Mouse (Mus musculus) naive thymus-derived CD4-positive, alpha-beta T cell, adult 2 months (primary cell): ENCODE results near the gene Eea1.
A peak's percentile ranks its signal among the peaks of the same experiment; 100 is the strongest.

Experiments
- DNase-seq: peaks from one replicate; pipeline ENCODE4 v3.0.0-alpha.2; 2011; ENCODE audit warnings: low read depth

The Eea1 gene

DNA sequence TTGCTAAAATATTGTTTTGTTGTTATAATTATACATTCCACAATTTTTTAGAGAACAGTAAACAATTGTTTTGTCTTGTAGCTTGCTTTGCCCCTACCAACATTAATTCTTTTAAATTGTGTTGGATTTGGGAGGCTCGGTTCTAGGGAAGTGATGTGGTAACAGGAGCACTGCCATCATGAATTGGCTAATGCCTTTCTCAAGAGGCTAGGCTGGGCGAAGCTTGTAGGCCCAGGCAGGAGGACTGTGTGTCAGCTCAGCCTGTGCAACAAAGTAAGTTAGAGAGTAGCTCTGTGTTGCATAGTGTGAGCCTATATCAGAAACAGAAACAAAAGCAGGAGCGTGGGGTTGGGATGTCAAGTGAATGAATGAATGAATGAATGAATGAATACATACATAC is 9.0 kb downstream of the Eea1 start:
- no peak for DNase-seq

DNA sequence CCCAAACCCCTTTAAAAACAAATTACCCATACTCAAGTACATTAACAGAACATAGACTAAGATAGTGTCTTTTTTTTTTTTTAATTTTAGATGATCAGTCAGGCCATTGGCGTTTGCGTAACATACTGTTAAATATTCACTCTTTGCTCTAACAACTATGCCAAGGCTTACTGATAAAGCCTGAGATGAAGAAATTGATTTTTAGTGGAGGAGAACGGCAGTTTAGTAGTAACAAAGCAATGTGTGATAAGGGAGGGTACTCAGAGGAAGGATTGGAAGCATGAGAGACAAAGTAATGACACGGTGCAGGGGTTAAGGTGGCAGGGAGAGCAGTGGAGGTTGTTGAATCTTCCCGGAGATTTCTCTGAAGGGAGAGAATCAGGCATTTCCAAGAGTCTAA is 9.7 kb downstream of the Eea1 start:
- no peak for DNase-seq

DNA sequence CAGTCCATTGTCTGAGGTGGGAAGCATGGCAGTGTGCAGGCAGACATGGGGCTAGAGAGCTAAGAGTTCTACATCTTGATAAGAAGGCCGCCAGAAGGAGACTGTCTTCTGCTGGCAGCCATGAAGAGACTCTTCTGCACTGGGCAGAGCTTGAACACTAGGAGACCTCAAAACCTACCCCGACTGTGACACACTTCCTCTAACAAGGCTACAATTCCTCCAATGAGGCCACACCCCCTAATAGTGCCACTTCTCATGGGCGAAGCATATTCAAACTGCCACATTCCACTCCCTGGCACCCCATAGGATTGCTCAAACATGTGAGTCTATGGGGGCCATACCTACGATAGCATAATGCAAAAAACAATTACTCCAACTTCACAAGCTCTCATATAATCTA is 10.3 kb downstream of the Eea1 start:
- DNase-seq, result no peak

DNA sequence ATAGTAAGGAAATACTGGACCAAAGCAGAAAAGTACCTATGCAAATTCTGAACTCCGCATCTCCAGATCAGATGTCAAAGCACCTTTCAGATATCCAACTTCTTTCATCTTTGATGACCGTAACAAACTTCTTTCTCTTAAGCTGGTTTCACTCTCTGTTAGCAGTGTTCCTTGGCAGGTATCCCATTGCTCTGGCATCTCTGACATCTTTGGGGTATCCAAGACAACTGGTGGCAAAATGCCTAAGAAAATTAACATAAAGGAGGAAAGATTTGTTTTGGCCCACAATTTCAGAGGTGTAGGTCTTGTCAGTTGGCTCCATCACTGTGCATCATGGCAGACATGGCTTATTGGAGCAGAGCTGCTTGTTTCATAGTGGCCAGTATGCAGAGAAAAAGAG is 10.9 kb downstream of the Eea1 start:
- no peak for DNase-seq

DNA sequence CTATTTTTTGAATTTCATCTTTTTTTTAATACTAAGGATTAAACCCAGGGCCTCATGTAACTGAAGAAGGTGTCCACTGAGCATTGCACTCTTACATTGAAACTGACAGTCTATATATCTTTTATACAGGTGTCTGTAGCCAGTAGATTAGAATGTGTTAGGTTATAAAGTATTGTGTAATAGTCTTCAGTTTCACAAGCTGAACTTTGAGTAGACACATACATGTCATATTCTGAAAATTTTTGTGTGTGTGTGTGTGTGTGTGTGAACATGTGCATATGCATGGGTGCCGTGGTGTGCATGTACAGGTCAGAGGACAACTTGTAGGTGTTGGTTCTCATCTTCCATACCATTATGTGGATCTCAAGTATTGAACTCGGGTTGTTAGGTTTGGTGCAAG is 16.2 kb downstream of the Eea1 start:
- no peak for DNase-seq

DNA sequence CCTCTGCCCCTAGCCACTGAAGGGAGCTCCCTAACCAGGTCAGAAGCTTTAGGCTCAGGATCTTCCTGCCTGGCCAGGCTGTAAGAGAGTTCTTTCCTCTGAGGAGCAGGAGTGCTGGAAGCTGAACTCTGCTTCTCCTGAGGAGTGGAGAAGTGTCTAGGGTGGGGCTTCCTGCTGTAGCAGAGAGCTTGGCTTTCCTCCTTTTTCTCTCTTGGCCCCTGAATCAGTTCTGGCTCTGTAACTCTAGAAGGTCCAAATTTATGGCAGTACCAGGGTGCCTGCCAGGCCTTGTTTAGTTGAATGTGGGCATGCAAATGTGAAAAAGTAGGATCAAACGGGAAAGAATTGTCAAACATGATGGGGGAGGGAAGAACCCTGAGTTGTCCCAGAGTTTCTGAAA is 17.1 kb downstream of the Eea1 start:
- DNase-seq, result no peak

DNA sequence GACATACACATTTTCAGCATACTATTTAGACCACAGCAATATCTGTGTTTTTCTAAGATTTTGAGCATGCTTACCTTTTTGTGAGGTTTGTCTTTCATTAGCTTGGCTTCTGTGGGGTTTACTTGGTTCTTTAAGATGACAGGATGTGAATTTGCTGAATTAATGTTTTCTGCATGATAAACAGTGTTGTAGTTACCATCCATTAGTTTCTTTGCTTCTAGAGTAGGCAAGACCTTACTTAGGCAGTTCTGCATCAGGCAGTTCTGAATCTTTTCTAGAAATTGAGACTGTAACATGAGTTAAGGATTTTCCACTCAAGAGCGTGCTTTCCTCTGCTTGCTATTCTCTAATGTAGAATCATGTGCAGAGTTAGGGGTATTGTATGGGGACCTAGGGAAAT is 24.2 kb downstream of the Eea1 start:
- no peak for DNase-seq

DNA sequence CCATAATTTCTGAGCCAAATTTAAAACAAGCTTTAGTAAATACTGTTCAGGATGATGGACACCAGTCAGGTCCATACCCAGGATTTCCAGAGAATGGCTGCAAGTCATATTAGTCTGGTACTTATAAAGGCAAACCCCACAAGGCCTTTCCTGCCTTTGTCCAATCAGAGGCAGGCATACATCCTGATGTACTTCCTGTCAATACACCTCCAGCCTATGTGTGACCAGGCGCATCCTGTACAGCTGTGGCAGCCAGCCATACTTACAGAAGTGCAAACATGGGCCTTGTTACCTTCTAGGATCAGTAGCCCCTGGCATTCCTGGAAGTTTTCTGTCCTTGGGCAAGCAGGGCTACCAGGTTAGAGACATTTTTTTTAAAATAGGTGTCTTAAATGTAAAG is 29.2 kb downstream of the Eea1 start:
- no peak for DNase-seq

DNA sequence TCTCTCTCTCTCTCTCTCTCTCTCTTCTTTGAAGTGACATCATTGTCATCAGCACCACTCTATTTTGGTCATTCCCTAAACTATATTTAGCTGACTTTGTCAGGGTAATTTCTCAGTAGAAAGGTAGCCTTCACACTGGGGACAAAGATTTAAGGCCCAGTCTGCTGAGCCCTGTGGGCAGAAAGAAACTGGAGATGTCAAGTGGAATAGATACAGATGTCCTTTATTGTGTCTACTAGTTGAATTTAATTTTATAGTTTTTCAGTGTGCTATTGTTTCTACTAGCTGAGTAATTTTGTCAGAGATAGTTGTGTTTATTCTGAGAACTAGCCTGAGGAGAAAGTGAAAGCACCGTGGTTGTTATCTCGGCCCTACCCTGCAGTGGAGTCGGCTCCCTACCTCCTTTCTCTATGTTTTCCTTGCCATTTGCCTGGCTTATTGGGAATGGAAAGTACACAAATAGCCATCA is 30.3 kb downstream of the Eea1 start:
- DNase-seq, result peak; percentile 26

DNA sequence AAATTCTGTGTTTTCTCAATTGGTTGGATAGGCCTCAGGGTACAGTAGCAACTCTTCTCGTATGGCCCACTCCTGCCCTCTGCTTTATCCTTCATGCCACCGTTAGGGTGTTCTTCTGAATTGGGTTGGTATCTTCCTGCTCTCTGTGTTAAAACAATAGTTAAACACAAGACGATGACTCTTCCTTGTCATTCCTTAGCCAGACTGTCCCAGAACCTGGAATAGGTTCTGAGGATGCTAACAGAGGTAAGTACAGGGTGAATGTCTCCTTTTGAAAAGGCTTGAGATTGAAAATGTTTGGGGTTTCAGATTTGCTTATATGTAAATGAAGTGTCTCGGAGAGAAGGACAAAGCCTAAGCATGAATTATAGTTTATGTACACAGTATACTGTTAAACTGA is 30.9 kb downstream of the Eea1 start:
- peak; percentile 6 for DNase-seq

DNA sequence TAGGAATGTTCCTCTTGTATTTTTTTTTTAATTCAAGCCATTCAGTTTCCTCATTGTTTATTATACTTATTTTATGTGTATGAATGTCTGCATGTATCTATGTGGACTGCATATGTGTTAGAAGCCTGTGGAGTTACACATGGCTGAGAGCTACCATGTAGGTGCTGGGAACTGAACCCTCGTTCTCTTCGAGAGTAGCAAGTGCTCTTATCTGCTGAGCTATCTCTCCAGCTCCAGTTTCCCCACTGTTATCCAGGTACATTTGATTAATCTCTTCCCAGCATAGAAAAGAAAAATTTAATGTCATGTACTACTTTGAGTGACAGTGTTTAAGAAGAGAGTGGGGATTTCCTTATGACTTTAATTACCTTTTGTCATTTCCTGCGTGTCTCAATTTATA is 31.5 kb downstream of the Eea1 start:
- no peak for DNase-seq

DNA sequence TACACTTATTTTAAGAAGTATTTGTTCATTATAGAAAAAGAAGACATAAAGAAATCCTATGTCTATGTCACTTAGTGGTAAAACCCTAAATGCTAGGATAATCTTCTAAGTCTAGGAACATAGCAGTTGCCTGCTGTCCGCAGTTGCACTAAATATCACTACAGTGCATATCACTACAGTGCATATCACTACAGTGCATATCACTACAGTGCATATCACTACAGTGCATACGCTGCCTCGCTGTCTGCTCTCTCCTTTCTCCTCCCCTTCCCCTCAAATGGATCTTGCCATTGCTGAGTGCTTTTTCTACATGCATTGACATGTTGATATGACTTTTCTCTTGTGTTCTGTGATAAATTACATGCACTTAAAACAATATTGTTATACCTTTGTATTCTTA is 34.0 kb downstream of the Eea1 start:
- no peak for DNase-seq

DNA sequence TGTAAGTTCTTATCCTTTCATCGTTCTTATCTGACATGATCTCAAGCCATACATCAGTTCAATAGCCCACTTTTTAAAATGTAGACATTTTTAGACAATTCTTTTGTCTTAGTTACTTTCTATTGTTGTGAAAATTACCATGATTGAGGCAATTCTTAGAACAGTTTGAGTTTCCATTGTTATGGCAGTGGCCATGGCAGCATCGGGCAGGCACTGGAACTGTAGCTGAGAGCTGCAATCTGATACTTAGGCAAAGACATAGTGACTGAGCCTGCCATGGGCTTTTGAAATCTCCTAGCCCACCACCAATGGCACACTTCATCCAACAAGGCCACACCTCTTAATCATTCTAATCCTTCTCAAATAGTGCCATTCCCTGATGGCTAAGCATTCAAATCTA is 36.3 kb downstream of the Eea1 start:
- no peak for DNase-seq

DNA sequence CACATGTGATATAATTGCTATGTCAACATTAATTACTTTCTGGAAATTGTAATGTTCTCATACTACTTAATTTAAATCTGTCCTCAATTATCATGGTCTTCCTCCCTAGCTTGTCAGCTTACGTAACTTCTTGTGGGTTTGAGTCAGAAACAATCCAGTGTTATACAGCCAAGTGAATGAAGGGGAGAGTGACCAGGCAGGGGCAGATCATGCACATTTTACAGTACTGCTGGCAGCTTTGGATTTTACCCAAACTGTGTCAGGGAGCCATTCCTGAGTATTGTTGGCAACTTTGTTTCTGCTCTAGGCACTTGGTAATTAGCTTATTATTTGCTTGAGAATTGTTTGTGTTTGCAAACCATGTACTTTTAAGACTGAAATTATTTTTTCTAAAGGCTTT is 49.3 kb downstream of the Eea1 start:
- DNase-seq, result no peak

DNA sequence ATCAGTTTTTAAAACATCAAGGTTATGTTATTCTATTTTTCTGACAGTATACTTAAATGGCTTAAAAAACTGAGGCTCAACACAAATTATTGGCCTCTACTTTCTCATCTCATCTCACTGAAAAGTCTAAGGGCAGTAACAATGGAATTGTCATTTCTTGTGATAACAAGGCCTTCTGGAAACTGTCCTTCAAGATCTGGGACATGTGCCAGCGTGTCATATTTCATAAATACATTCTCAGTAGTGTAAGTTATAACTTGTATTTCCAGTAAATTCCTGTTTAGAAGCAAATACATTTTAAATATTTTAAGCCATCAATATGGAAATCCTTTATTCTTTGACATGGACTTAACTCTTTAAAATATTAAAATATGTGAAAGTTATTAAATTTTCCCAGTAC is 50.7 kb downstream of the Eea1 start:
- DNase-seq, result no peak

DNA sequence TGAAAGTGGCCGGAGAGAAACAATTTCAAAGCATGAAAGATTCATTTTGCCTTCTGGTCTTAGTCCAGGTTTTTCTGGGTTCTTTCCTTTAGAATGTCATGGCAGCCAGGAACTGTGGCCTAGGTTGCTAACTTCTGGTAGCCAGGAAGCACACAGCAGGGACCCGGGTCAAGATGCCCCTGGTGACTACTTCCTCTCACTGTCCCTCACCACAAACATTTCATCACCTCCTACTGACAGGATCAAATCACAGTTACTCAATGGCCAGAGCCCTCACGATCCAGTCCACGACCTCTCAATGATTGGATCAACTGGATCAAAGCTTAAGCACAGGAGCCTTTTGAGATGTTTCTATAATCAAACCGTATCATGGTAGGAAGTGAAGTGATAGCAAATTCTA is 60.5 kb downstream of the Eea1 start:
- DNase-seq, result no peak

DNA sequence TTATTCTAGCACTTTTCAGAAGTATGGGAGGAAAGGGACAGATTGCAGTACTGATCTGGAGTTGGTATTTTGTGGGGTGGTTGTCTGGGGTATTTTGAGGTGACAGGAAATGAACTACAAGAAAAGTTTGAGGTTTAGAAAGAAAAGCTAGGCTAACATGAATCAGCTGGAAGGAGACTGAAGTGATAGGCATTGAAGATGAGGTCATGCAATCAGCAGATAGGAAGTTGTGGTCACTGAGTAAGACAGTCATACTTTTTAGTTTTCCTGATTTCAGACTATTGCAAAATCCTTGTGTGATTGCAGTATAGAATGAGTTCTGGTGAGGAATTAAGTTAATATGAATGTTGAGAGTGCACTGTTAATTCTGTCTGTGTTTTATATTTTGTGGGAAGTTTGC is 75.3 kb downstream of the Eea1 start:
- peak; percentile 23 for DNase-seq

DNA sequence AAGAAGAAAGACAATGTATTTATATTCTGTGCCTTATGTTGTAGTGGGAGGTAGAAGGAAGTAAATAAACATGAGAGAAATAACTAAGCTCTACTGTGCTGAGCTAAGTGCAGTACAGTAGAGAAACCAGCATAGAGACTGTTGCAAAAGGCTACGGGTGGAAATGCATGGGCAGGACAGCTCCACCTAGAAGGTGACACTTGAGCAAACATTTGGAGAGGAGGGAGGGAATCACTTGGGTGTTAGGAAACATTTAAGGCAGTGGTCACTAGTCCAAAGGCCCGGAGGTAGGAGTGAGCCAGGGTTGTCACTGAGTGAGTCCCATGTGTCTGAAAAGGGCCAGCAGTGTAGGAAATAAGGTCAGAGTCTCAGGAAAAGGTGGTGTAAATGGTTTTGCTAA is 77.0 kb downstream of the Eea1 start:
- DNase-seq, result no peak

DNA sequence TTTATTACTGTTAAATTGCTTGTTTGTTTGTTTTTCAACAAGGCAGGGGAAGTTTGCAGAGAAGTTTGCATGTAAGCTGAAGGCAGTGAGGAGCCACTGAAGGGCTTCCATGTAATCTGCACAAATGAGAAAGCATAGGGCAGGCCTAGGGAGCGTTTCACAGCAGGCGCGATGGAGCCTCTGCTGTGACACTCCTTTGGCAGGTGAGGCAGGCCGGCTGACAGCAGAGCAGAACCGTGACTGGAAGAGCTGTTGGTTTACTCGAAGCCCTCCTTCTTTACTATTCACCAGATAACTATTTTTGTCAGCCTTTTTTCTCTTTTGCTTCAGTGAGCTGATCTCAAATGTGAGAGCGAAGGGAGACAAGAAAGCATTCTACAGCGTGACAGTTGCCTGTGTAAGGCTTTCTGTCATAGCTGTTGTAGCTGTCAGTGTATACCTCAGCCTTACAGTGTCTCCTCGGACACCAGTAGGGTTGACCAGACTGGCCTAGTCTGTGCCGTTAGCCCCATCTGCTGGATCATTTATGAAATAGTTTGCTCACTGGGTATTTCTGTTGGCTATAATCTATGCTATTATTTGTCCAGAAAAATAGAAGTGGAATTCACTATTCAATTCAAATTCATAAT is 93.0 kb downstream of the Eea1 start:
- peak; percentile 16 for DNase-seq

DNA sequence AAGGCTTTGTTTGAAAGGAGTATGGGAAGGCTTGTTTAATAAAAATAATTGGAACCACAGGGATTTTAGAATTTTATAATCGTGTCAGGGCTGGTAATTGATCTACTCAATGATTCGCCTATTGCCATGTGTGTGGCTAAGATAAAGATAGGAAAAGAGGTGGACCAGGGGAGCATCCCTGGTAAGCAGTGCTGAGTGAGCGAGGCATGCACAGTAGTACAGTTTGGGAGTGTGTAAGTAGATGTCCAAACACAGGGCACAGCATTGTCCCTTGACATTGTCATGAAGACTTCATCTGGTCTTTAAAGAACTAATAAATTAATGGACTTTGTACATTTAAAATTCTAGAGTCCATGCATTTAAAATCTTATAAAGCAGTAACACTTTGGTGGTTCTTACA is 93.7 kb downstream of the Eea1 start:
- no peak for DNase-seq

DNA sequence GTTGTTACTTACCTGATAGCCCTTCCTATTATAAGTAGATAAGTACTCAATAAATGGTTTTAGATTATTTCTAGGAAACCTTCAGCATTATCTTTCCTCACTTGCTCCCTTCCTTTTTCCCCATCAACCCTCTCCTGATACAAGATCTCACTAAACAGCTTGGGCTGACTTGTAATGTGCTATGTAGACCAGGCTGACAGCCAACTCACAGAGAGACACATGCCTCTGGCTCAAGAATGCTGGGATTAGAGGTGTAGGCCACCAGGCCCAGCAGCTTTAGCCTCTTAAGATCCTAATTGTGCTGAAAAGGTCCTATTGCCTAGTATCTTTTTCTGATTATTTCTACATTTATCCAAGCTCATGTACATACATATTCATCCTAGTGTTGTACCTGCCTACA is 95.5 kb downstream of the Eea1 start:
- no peak for DNase-seq

DNA sequence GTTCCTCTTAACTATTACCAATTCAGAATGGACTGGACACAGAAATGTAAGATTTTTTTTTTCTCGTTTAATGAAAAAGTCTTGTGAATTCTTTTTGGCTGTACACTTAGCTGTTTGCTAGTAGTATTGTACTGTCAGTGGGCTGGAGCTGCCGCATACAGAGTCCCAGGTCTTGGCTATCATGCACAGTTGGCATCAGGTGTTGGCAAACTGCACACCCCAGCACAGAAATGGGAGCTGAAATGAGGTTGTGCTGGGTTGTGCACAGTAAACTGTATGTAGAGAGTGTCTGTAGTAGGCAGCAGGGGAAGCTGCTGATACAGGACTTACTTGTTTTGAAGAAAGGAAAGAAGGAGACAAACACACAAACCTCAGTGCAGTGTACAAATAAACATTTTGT is 103.8 kb downstream of the Eea1 start:
- DNase-seq, result no peak

DNA sequence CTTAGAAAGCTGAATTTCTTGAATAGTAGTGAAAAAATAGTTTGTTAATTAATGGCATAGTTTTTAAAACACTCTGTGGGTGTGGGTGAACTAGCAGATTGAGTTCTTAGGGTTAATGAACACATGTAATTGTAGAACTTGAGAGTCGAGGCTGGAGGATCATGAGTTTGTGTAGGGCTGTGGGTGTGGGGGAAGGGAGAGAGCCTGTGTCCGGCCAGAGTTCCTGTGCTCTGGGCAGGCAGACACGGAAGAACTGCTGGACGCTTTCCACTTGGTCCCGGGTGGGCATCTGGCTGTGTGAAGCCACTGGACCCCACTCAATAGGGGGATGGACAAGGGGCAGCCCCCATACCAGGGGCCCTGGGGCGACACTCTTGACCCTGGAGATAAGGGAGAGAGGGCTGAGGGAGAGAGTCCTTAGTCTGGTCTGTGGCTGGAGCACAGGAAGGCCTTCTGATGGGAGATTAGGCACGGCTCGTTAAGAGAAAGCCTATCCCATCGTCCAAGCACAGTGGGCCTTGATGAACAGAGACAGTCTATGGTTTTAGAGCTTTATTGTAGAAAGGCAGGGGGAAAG is 107.6 kb downstream of the Eea1 start:
- DNase-seq, result no peak

DNA sequence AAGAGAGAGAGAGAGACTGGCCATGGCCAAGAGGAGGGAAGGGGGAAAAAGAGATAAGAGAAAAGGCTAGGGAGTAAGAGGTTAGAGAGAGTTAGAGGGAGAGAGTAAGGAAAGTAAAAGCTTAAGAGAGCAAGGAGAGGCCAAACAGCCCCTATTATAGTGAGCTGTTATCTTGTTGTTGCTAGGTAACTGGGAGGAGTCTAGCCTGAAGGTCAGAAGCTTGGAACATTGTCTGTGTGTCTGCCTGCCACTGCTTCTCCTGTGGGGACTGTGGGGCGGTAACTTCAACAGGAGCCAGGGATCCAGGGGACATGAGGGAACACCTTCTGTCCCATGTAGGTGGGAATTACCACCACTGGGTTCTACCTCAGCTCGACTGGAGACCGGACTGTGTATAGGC is 108.1 kb downstream of the Eea1 start:
- no peak for DNase-seq

DNA sequence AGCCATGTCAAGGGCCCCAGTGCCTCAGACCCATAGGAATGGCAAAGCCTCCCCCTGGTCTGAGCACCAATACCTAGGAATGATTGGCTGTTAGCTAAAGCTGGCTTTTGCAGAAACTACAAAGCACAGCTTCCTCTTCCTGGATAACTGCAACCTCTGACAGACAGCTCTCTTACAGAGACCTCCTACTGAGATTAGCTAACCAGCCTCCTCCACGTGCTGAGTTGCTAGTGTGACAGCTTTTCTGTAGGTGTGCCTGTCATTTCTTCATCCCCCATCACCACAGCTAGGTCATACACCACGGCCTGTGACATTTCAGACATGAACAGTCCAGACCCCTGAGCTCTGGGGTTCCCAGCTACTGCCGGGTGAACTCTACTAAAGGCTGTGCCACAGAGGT is 126.9 kb downstream of the Eea1 start:
- no peak for DNase-seq
